In the genomic region with DNA sequence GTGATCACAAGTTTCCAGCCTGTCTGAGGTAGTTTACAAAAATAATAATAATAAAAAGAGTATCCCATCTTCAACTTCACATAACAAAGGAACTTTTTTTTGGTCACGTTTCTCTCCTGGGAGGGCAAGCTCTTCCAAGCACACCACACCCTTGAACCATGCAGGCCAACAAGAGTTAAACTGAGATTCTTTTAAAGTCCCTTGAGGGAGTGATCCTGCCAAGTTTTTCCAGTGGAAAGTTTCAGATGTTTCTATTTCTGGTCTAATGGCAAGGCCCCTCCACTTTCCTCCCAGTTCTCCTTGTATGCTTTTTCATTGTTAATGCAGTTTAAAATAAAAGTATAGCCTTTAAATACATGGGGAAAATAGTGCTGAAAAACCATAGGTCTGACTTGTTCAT, we compare ENCODE assay signal across 18 mouse cellular contexts.
DNase-seq lines count a peak whose midpoint lies in the region; ATAC-seq and TF ChIP-seq lines count a peak whose summit lies in the region.
"Had no signal": no experiment of that assay in that cellular context is flagged by ENCODE, and none has a peak within 500 bp of the region (broad histone marks: within the 10 kb centered on the region; RNA-seq: fewer than 3 reads in every experiment).

No protein-coding gene starts in this region.

- WGBS in limb, embryonic 14.5 days, result 71% methylated on average over 1 of the region's 1 CpGs
- 73% methylated on average over 1 of the region's 1 CpGs for WGBS in limb, embryonic 10.5 days
- 57% methylated on average over 1 of the region's 1 CpGs for WGBS in heart, embryonic 16.5 days
- 78% methylated on average over 1 of the region's 1 CpGs for whole genome bisulfite sequencing in neural tube, embryonic 15.5 days

- H3K27me3 ChIP-seq in limb, embryonic 14.5 days (ENCODE audit: control insufficient read depth, insufficient read depth, low read length), result no peaks in the 10 kb centered on the region
- peaks cover 56% of the 10 kb centered on the region for H3K27me3 ChIP-seq in limb, embryonic 10.5 days (ENCODE audit: low read depth, poor library complexity, severe bottlenecking)
- no peaks in the 10 kb centered on the region for H3K27me3 ChIP-seq in heart, embryonic 16.5 days (ENCODE audit: control insufficient read depth, insufficient read depth, low read length)
- H3K27me3 ChIP-seq in neural tube, embryonic 15.5 days (replicated peaks), result 0 out of 2 replicates have a peak, but pooled peaks cover 2% of the 10 kb centered on the region
- H3K27me3 ChIP-seq: hindbrain, embryonic 15.5 days; intestine, embryonic 15.5 days; midbrain, embryonic 12.5 days; neural tube, embryonic 12.5 days had no signal

- no peaks in the 10 kb centered on the region for H3K9me3 ChIP-seq in limb, embryonic 14.5 days (ENCODE audit: control insufficient read depth, low read length)
- H3K9me3 ChIP-seq in limb, embryonic 10.5 days (replicated peaks), result no peaks in the 10 kb centered on the region
- no peaks in the 10 kb centered on the region for H3K9me3 ChIP-seq in heart, embryonic 16.5 days (replicated peaks; ENCODE audit: control insufficient read depth, low read length)
- H3K9me3 ChIP-seq in neural tube, embryonic 15.5 days (replicated peaks), result no peaks in the 10 kb centered on the region
- H3K9me3 ChIP-seq: hindbrain, embryonic 15.5 days; intestine, embryonic 15.5 days; midbrain, embryonic 12.5 days; neural tube, embryonic 12.5 days had no signal

- H3K27ac ChIP-seq in limb, embryonic 14.5 days (replicated peaks; ENCODE audit: low read depth, low read length), result no peak overlapping the region
- H3K27ac ChIP-seq in limb, embryonic 10.5 days, result no peak overlapping the region
- peak overlapping the region; percentile 32; the same call in 1 of the 2 replicates for H3K27ac ChIP-seq in heart, embryonic 16.5 days (ENCODE audit: low read length)
- no peak overlapping the region for H3K27ac ChIP-seq in neural tube, embryonic 15.5 days (replicated peaks)
- H3K27ac ChIP-seq: hindbrain, embryonic 15.5 days; intestine, embryonic 15.5 days; midbrain, embryonic 12.5 days; neural tube, embryonic 12.5 days had no signal

- peak; percentile 12 for DNase-seq in gastrocnemius, postnatal 14 days
- DNase-seq in gastrocnemius, postnatal 25 days, result no peak
- DNase-seq in limb, embryonic 14.5 days (ENCODE audit: low spot score), result peak; percentile 59
- DNase-seq in limb, embryonic 10.5 days (ENCODE audit: low spot score), result no peak
- no peak for DNase-seq in MN1 (ENCODE audit: low spot score)
- DNase-seq: cerebellum, adult 11 months; cerebellum, postnatal 25 days; embryo, embryonic 11 days; liver; thymus, postnatal 14 days had no signal

- no peaks in the 10 kb centered on the region for H3K4me1 ChIP-seq in limb, embryonic 14.5 days (ENCODE audit: control insufficient read depth, insufficient read depth, low read length)
- H3K4me1 ChIP-seq in limb, embryonic 10.5 days, result no peaks in the 10 kb centered on the region
- no peaks in the 10 kb centered on the region for H3K4me1 ChIP-seq in heart, embryonic 16.5 days (ENCODE audit: control insufficient read depth, insufficient read depth, low read length)
- H3K4me1 ChIP-seq in neural tube, embryonic 15.5 days, result no peaks in the 10 kb centered on the region
- H3K4me1 ChIP-seq: hindbrain, embryonic 15.5 days; intestine, embryonic 15.5 days; midbrain, embryonic 12.5 days; neural tube, embryonic 12.5 days had no signal

- no peak for TF ChIP-seq POLR2A in limb, embryonic 14.5 days (IDR thresholded peaks at IDR 0.05; ENCODE audit: borderline replicate concordance, extremely low read depth, insufficient read depth, insufficient read length)

- H3K9ac ChIP-seq in limb, embryonic 14.5 days (ENCODE audit: low read depth, low read length, severe bottlenecking), result no peak overlapping the region
- no peak overlapping the region for H3K9ac ChIP-seq in heart, embryonic 16.5 days (ENCODE audit: low read length)
- H3K9ac ChIP-seq in neural tube, embryonic 15.5 days (replicated peaks), result no peak overlapping the region
- H3K9ac ChIP-seq: hindbrain, embryonic 15.5 days; intestine, embryonic 15.5 days; midbrain, embryonic 12.5 days; neural tube, embryonic 12.5 days had no signal

- ATAC-seq in limb, embryonic 14.5 days (ENCODE audit: low FRiP score, low read depth), result no peak
- ATAC-seq in heart, embryonic 16.5 days (replicated peaks; ENCODE audit: extremely low read depth, insufficient read depth, low FRiP score), result no peak
- ATAC-seq in neural tube, embryonic 15.5 days (ENCODE audit: low FRiP score), result no peak
- ATAC-seq: activated CD4-positive, CD25-positive, alpha-beta regulatory T cell, adult 4 months; intestine, embryonic 15.5 days; lung, postnatal 0 days had no signal

- no peak overlapping the region for H3K4me3 ChIP-seq in limb, embryonic 14.5 days (replicated peaks; ENCODE audit: low read length)
- H3K4me3 ChIP-seq in limb, embryonic 10.5 days, result no peak overlapping the region
- H3K4me3 ChIP-seq in heart, embryonic 16.5 days (ENCODE audit: low read length), result no peak overlapping the region
- no peak overlapping the region for H3K4me3 ChIP-seq in neural tube, embryonic 15.5 days (replicated peaks)
- H3K4me3 ChIP-seq: hindbrain, embryonic 15.5 days; intestine, embryonic 15.5 days; midbrain, embryonic 12.5 days; neural tube, embryonic 12.5 days had no signal

- H3K36me3 ChIP-seq in limb, embryonic 14.5 days (ENCODE audit: control insufficient read depth, insufficient read depth, low read length), result no peaks in the 10 kb centered on the region
- no peaks in the 10 kb centered on the region for H3K36me3 ChIP-seq in limb, embryonic 10.5 days
- H3K36me3 ChIP-seq in heart, embryonic 16.5 days (ENCODE audit: control insufficient read depth, insufficient read depth), result no peaks in the 10 kb centered on the region
- H3K36me3 ChIP-seq in neural tube, embryonic 15.5 days, result no peaks in the 10 kb centered on the region
- H3K36me3 ChIP-seq: hindbrain, embryonic 15.5 days; intestine, embryonic 15.5 days; midbrain, embryonic 12.5 days; neural tube, embryonic 12.5 days had no signal

- H3K4me2 ChIP-seq in limb, embryonic 14.5 days (replicated peaks; ENCODE audit: low read depth, low read length, severe bottlenecking), result no peak overlapping the region
- no peak overlapping the region for H3K4me2 ChIP-seq in heart, embryonic 16.5 days (ENCODE audit: low read depth, low read length)
- H3K4me2 ChIP-seq in neural tube, embryonic 15.5 days, result no peak overlapping the region
- H3K4me2 ChIP-seq: hindbrain, embryonic 15.5 days; intestine, embryonic 15.5 days; midbrain, embryonic 12.5 days; neural tube, embryonic 12.5 days had no signal

- intact Hi-C loops in gastrocnemius, postnatal 14 days (cut with DNase I; ENCODE audit: low total_unique reads), result no loop called here

Comparison
In these comparisons a context has a peak if more than half of its experiments do, and no peak if none do; other contexts are left out.
1. DNase-seq: peak in gastrocnemius, postnatal 14 days (single experiment) and limb, embryonic 14.5 days (single experiment); none in gastrocnemius, postnatal 25 days (single experiment), limb, embryonic 10.5 days (single experiment) and MN1 (single experiment).